Mouse (Mus musculus): ENCODE measurements around the gene Gm49396. TPM values are rescaled to one million over a fixed set of nuclear protein-coding genes. Genes with fewer than 3 reads are reported as not detected.

Gm49396 gene
- total RNA-seq, 2 experiments from 2014 or later: 1.4 to 1.9 TPM

GRCm38 (mm10) chr7:30581547-30581946 lies 18.4 kb downstream of the Gm49396 start:
- intact Hi-C loops (cut with DNase I): loop anchor here (10.0 kb wide), 1 partner anchor 373 kb away; the partner anchor contains the start of gene Usf2
- DNase-seq (ENCODE audit: low spot score): no peak

DNA sequence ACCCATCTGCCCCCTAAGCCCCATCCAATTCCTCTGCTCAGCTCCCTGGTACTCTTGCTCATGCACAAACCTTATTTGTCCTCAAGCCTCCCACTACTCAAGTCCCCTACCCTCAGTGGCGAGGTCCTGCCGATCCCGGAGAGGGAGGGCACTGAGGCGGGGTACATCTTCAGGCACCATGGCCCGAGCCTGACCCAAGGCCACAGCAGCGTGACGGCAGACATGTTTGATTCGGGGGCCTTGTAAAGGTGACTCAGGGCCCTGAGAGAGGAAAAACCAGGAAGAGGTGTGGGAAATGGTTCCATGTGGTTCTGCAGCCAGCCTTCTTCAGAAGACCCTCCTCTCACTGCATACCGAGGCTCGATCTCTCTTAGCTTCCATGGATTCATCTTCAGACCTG lies 21.2 kb downstream of the Gm49396 start:
- DNase-seq (ENCODE audit: low spot score): no peak
- intact Hi-C loops (cut with DNase I): loop anchor here (10.0 kb wide), 1 partner anchor 370 kb away; the partner anchor contains the start of gene Usf2

- DNase-seq (ENCODE audit: low spot score): no peak
- intact Hi-C loops (cut with DNase I): loop anchor here (5.0 to 10.0 kb wide), 2 partner anchors 82 to 370 kb away; partner anchors contain the start of gene Usf2
These were observed 22.0 kb downstream of the Gm49396 start for GRCm38 (mm10) chr7:30585170-30585569.

DNA sequence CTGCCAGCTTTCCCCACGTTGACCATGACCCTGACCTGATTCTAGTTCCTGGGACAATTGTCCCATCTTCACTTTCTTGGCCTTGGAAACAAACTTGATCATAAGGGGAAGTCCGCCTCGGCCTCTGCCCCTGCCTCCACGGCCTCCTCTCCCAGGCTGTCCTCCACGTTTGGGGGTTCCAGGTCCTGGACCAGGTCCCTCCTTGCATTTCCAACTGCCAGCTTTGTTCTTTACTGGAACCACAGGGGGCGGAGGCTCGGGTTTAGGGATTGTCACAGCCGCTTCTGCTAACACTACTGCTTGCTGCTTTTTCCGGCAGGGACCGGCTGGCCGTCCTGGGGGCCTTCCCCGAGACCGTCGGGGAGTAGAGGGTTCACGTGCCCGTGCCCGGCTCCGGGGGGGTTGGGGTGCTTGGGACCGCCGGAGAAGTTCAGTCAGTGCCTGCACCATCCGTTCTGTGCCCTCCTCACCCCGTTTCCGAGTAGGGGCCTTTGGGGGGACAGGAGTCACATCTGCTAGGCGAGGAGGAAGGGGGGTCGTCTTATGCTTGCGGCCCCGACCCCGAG lies 23.4 kb downstream of the Gm49396 start:
- intact Hi-C loops (cut with DNase I): loop anchor here (1.0 to 10.0 kb wide), 3 partner anchors 21 to 368 kb away; partner anchors contain the start of genes Igflr1 and Usf2

GRCm38 (mm10) chr7:30587842-30588667 lies 24.9 kb downstream of the Gm49396 start:
- intact Hi-C loops (cut with DNase I): loop anchor here (5.0 to 10.0 kb wide), 2 partner anchors 79 to 367 kb away; partner anchors contain the start of gene Usf2
- peak; percentile 16 for DNase-seq (ENCODE audit: low spot score)

More for the DNA sequence above, 23.4 kb downstream of the Gm49396 start:
- DNase-seq (ENCODE audit: low spot score): no peak

- intact Hi-C loops (cut with DNase I): loop anchor here (1.0 to 10.0 kb wide), 3 partner anchors 24 to 366 kb away; partner anchors contain the start of gene Usf2
- DNase-seq (ENCODE audit: low spot score): peak; percentile 97
These were observed 25.7 kb downstream of the Gm49396 start, which contains the start of gene Kmt2b for GRCm38 (mm10) chr7:30588676-30589434. Gene Kmt2b (minus strand): TSS chr7:30588726.

DNA sequence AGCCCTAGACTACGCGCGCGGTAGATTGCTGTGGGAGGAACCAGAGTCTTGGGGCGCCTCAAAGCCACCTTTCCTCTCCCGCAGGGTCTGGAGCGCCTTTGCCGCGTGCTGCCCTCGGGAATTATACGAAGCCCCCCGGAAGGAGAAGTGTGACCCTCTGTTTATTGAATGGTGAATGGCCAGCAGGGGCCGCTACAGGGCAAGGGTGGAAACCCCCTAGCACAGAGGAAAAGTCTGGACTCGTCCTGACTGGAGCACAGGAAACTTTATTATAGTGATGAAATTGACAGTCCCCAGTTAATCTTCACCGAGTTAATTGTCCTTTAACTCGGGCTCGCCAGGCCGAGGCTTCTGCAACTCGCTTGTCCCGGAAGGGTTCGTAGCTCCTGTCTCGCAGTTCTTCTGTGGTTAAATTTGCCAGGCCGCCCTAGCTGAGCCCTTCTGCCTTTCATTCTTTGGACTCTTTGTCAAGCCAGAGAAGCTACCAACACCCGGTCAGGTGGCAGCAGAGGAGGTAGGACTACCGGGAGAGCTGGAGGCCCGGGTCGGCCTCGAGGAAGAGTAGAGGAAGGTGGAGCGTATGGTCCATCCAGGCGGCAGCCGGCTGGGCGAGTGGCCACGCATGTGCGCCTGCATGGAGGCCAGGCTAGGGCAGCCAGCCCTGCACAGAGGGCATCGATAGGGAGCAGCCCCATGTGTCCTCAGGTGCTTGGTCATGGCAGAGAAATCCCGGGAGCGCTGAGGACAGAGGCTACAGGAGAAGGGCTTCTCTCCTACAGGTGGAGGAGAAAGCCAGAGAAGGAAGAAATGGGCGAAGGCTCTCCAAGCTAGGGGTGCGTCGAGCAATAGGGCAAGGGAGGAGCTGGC lies 26.5 kb downstream of the Gm49396 start:
- intact Hi-C loops (cut with DNase I): loop anchor here (1.0 to 10.0 kb wide), 5 partner anchors 15 to 365 kb away; partner anchors contain the start of genes Ffar1 and Usf2
- DNase-seq (ENCODE audit: low spot score): peak; percentile 63

DNA sequence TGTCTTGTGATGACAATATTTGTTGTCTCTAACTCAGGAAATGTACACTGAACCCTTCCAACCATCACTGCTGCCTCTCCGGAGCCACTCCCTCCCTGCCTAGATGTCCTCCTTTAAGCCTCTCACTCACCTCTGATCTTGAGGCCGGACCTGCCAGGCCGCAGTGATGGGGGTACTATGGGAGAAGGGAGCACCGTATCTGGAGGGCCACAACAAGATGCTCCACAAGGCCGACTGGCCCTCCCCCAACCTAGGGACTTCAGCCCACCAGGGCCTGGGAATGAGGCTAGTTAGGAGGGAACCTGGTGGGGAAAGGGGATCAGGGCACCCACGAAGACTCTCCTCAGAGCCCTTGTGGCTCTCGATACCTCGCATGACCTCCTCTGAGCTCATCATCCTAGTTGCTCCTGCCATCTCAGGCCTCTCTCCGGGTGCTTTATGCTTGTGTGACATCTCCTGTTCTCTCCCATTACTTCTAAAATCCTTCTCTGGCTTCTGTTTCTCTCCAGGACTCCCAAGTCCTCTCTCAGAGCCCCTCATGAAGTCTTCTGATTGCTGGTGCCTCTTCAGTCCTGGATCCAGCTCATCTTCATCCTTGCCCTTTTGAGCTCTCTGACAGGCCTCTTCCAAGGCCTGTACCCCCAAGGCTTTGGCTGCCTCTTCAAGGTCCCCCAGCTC lies 27.9 kb downstream of the Gm49396 start:
- intact Hi-C loops (cut with DNase I): loop anchor here (2.0 to 5.0 kb wide), 2 partner anchors 14 to 271 kb away; partner anchors contain the start of gene Ffar1
- no peak for DNase-seq (ENCODE audit: low spot score)

- intact Hi-C loops (cut with DNase I): loop anchor here (2.0 to 5.0 kb wide), 2 partner anchors 13 to 271 kb away; partner anchors contain the start of gene Ffar1
- DNase-seq (ENCODE audit: low spot score): no peak
These were observed 28.4 kb downstream of the Gm49396 start for GRCm38 (mm10) chr7:30591605-30591951.

DNA sequence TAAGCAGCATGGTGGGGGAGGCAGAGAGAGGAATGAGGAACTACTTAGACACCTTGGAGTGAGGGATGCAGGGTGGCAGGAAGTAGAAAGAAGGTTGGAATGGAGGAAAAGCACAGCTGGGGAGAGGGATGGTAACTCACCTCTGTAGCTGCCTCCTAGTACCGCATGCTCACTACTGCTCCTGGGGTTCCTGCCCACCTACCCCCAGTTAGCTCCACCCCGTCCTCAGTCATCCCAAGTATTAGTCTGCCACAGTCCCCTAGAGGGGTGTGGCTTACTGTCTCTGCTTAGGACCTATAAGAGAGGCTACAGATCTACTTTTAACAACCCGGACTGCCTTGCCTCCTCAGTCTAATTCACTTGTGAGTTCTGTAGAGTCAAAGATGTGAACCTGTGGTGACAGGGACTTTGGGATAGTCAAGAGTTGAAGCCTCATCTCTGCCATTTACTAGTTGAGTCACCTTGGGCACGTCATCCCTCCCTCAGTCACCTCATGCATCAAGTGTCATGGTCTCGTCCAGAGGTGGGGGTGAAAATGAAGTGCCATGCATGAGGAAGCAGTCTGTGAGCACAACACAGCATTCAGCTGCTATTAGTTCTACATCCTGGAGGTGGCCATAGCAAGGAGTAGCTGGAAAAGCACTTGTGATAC lies 29.8 kb downstream of the Gm49396 start:
- intact Hi-C loops (cut with DNase I): loop anchor here (5.0 kb wide), 1 partner anchor 269 kb away; the partner anchor contains the start of gene Ffar1
- no peak for DNase-seq (ENCODE audit: low spot score)

DNA sequence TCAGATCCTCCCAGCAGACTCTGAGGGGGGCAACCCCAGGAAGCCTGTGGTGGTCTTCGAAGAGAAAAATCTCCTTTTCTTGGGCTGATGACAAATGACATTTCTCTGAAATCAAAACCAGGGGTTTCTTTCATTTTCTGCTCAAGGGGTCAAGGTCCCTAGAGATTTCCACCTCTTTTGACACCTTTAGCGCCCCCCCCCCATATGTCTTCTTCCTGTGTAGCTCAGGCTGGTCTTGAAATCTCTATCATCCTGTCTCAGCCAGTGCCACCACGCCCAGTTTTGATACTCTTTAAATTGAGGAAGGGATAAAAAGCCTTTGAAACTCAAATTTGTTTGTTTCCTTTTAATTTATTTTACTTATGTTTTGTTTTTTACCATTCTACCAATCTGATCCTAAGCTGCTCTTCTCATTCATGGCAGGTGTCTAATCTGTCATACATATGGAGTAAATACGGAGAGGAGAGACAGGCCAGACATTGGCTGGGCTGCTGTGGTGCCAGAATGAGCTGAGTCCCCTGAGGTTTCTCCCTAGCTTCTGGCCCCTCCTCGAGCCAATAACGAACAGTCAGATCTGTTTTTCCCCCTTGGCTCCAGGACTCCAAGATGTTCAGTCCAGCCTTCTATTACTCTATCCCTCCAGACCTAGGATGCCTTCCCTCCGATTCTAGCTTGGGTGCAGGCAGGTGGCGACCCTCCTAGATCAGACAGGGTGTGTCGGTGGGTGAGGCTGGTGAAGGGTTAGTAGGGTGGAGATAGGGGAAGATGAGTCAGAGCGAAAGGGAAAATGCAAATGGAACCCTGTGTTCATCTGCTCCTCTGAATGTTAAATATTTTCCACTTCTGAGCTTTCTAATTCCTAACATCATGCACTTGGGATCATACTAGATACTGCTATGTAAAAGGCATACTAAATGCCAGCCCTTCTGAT lies 30.7 kb downstream of the Gm49396 start:
- intact Hi-C loops (cut with DNase I): loop anchor here (5.0 kb wide), 1 partner anchor 268 kb away; the partner anchor contains the start of gene Ffar1
- no peak for DNase-seq (ENCODE audit: low spot score)

GRCm38 (mm10) chr7:30594510-30595024 lies 31.4 kb downstream of the Gm49396 start:
- no peak for DNase-seq (ENCODE audit: low spot score)
- intact Hi-C loops (cut with DNase I): loop anchor here (5.0 kb wide), 1 partner anchor 268 kb away; the partner anchor contains the start of gene Ffar1

DNA sequence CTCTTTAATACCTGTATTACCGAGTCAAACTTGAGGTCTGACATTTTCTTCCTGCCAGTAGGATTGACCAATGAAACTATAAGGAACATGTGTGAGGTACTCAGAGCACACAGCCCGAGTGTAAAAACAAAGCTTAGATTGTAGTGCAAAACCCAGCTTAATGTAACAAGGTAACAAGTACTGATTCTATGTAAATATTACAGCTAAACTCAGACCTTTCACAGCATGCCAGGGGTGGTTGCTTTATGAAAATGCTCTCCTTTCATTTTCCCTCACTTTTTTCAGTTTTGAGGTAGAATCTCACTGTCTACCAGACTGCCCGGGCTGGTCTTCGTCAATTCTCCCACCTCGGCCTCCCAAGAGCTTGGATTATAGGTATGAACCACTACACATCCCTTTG lies 32.9 kb downstream of the Gm49396 start:
- DNase-seq (ENCODE audit: low spot score): no peak
- intact Hi-C loops (cut with DNase I): no loop called here

GRCm38 (mm10) chr7:30596811-30597210 lies 33.7 kb downstream of the Gm49396 start:
- no peak for DNase-seq (ENCODE audit: low spot score)
- intact Hi-C loops (cut with DNase I): no loop called here

DNA sequence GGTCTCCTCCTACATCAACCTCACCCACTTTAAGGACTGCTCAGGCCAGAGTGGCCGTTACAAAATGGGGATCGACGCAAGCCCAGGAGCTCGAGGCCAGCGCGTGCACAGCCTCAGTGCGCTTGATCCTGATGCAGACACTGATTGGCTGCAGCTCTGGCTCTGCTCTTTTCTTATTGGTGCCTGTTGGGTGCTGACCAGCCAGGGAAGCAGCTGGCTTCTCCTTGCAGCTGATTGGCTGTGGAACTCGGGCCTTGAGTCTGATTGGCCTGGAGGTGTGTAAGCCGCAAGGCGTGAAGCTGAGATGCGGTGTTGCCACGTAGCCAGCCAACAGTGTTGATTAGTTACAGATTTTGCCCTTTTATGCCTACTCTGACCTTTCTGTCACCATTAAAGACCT lies 35.6 kb downstream of the Gm49396 start, which contains the start of gene Zbtb32:
TSS of gene Zbtb32 (minus strand) at position 124 of the 400 bp plus-strand sequence.
- intact Hi-C loops (cut with DNase I): no loop called here
- no peak for DNase-seq (ENCODE audit: low spot score)

DNA sequence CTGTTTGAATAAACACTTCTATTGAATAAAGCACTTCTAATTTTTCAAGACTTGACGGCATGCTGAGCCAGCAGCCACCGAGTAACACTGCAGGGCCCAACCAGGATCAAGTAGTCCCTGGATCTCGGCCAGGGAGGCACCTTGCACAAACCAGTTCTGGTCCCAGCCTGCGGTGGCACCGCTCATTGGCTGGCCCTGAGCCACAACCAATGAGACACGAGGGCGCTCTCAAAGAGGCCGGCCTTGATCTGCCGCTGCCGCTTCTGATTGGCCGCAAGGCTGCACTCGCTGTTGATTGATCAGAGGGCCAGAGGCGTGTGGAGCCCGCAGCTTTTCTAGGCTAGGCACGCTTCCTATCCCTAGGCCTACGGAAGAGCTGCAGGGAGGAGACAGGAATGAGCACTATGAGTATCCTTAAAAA lies 36.8 kb downstream of the Gm49396 start:
- DNase-seq (ENCODE audit: low spot score): peak; percentile 70
- intact Hi-C loops (cut with DNase I): no loop called here
